Comparison of ENCODE assay signal across 12 mouse cellular contexts in genomic region chr17:84137393-84138171, GRCm38 (mm10). TPM values are rescaled to one million over a fixed set of nuclear protein-coding genes. Genes with fewer than 3 reads are reported as not detected.
DNase-seq lines count a peak whose midpoint lies in the region; ATAC-seq and TF ChIP-seq lines count a peak whose summit lies in the region.
"Had no signal": no experiment of that assay in that cellular context is flagged by ENCODE, and none has a peak within 500 bp of the region (broad histone marks: within the 10 kb centered on the region; RNA-seq: fewer than 3 reads in every experiment).

No protein-coding gene starts in this region.

- no peak for TF ChIP-seq EP300 in liver, embryonic 14.5 days (IDR thresholded peaks at IDR 0.05; ENCODE audit: low read depth)

- TF ChIP-seq CTCF in kidney, postnatal 0 days (IDR thresholded peaks at IDR 0.05; ENCODE audit: low read depth) = no peak
- TF ChIP-seq CTCF in liver, embryonic 14.5 days (IDR thresholded peaks at IDR 0.05; ENCODE audit: low read depth) = no peak

- no peaks in the 10 kb centered on the region for H3K9me3 ChIP-seq in intestine, embryonic 14.5 days (ENCODE audit: control insufficient read depth, low read length)
- no peaks in the 10 kb centered on the region for H3K9me3 ChIP-seq in intestine, embryonic 15.5 days
- H3K9me3 ChIP-seq in kidney, postnatal 0 days (replicated peaks; ENCODE audit: low read length) = no peaks in the 10 kb centered on the region
- no peaks in the 10 kb centered on the region for H3K9me3 ChIP-seq in liver, embryonic 14.5 days (ENCODE audit: control insufficient read depth, low read length)
- H3K9me3 ChIP-seq: forebrain, embryonic 10.5 days had no signal

- ATAC-seq in intestine, embryonic 14.5 days (replicated peaks; ENCODE audit: low FRiP score, low TSS enrichment, low read depth) = peak; percentile 82
- peak; percentile 81 for ATAC-seq in intestine, embryonic 15.5 days
- ATAC-seq in kidney, postnatal 0 days (replicated peaks; ENCODE audit: low FRiP score, low read depth) = peak; percentile 82
- no peak for ATAC-seq in liver, embryonic 14.5 days (ENCODE audit: insufficient read depth)

- H3K4me3 ChIP-seq in intestine, embryonic 14.5 days (ENCODE audit: low read depth, low read length) = no peak overlapping the region
- H3K4me3 ChIP-seq in intestine, embryonic 15.5 days (replicated peaks) = peak overlapping the region; percentile 23
- no peak overlapping the region for H3K4me3 ChIP-seq in kidney, postnatal 0 days (replicated peaks; ENCODE audit: low read depth, low read length)
- no peak overlapping the region for H3K4me3 ChIP-seq in liver, embryonic 14.5 days (ENCODE audit: insufficient read depth in 1 of 2, low read depth in 2 of 2, low read length in 2 of 2)
- H3K4me3 ChIP-seq: forebrain, embryonic 10.5 days had no signal

- H3K36me3 ChIP-seq in intestine, embryonic 14.5 days (ENCODE audit: control insufficient read depth, insufficient read depth, low read length) = no peaks in the 10 kb centered on the region
- H3K36me3 ChIP-seq in intestine, embryonic 15.5 days = no peaks in the 10 kb centered on the region
- no peaks in the 10 kb centered on the region for H3K36me3 ChIP-seq in kidney, postnatal 0 days (ENCODE audit: insufficient read depth, low read length)
- H3K36me3 ChIP-seq in liver, embryonic 14.5 days (replicated peaks; ENCODE audit: control insufficient read depth, insufficient read depth, low read depth) = no peaks in the 10 kb centered on the region
- H3K36me3 ChIP-seq: forebrain, embryonic 10.5 days had no signal

- peak overlapping the region; percentile 30 for H3K4me2 ChIP-seq in intestine, embryonic 14.5 days (ENCODE audit: low read length)
- peak overlapping the region; percentile 52 for H3K4me2 ChIP-seq in intestine, embryonic 15.5 days (replicated peaks)
- H3K4me2 ChIP-seq in kidney, postnatal 0 days (ENCODE audit: low read length) = peak overlapping the region; percentile 13; the same call in 1 of the 2 replicates
- H3K4me2 ChIP-seq in liver, embryonic 14.5 days (ENCODE audit: low read depth) = peak overlapping the region; percentile 48
- H3K4me2 ChIP-seq: hindbrain, embryonic 14.5 days had no signal

- peak overlapping the region; percentile 80 for H3K27ac ChIP-seq in intestine, embryonic 14.5 days (ENCODE audit: low read depth)
- H3K27ac ChIP-seq in intestine, embryonic 15.5 days = peak overlapping the region; percentile 94
- H3K27ac ChIP-seq in kidney, postnatal 0 days = peak overlapping the region; percentile 75
- no peak overlapping the region for H3K27ac ChIP-seq in liver, embryonic 14.5 days
- H3K27ac ChIP-seq: hindbrain, embryonic 14.5 days had no signal

- 0 out of 2 replicates have a peak overlapping the region, but pooled peaks have one; percentile 4 for H3K9ac ChIP-seq in intestine, embryonic 14.5 days (ENCODE audit: low read length)
- H3K9ac ChIP-seq in intestine, embryonic 15.5 days = no peak overlapping the region
- H3K9ac ChIP-seq in kidney, postnatal 0 days (ENCODE audit: low read depth, low read length) = no peak overlapping the region
- no peak overlapping the region for H3K9ac ChIP-seq in liver, embryonic 14.5 days (replicated peaks)
- H3K9ac ChIP-seq: hindbrain, embryonic 14.5 days had no signal

- peaks cover 39% of the 10 kb centered on the region for H3K4me1 ChIP-seq in intestine, embryonic 14.5 days (replicated peaks; ENCODE audit: control insufficient read depth, insufficient read depth, low read length)
- peaks cover 51% of the 10 kb centered on the region for H3K4me1 ChIP-seq in intestine, embryonic 15.5 days (replicated peaks)
- peaks cover 34% of the 10 kb centered on the region for H3K4me1 ChIP-seq in kidney, postnatal 0 days (replicated peaks; ENCODE audit: insufficient read depth, low read length)
- peaks cover 34 to 60% of the 10 kb centered on the region in 2 experiments for H3K4me1 ChIP-seq in liver, embryonic 14.5 days (replicated peaks; ENCODE audit: control insufficient read depth in 2 of 2, insufficient read depth in 2 of 2, low read length in 1 of 2)

- WGBS in intestine, embryonic 14.5 days = 45% methylated on average over 11 of the region's 11 CpGs
- WGBS in intestine, embryonic 15.5 days = 54% methylated on average over 11 of the region's 11 CpGs
- 57% methylated on average over 11 of the region's 11 CpGs for WGBS in kidney, postnatal 0 days
- WGBS in liver, embryonic 14.5 days (ENCODE audit: insufficient replicate concordance) = 73% methylated on average over 11 of the region's 11 CpGs

- no peak for DNase-seq in intestine, embryonic 14.5 days (ENCODE audit: low spot score)
- no peak for DNase-seq in kidney, postnatal 0 days (ENCODE audit: low spot score)
- DNase-seq in liver, embryonic 14.5 days (ENCODE audit: low read depth in 3 of 3, low spot score in 3 of 3) = no peak
- DNase-seq in ovary, postnatal 36 days (ENCODE audit: low spot score) = no peak
- no peak for DNase-seq in thymus, postnatal 0 days (ENCODE audit: low spot score)
- DNase-seq in retina, postnatal 1 day = no peak
- DNase-seq: adrenal gland, adult 8-10 months; cerebellum, postnatal 10 days; right cerebral cortex, postnatal 25 days had no signal

- H3K27me3 ChIP-seq in intestine, embryonic 14.5 days (replicated peaks; ENCODE audit: control insufficient read depth, insufficient read depth, low read length) = no peaks in the 10 kb centered on the region
- H3K27me3 ChIP-seq in intestine, embryonic 15.5 days (replicated peaks) = no peaks in the 10 kb centered on the region
- H3K27me3 ChIP-seq in kidney, postnatal 0 days (ENCODE audit: insufficient read depth, low read length) = no peaks in the 10 kb centered on the region
- H3K27me3 ChIP-seq in liver, embryonic 14.5 days (ENCODE audit: control insufficient read depth, insufficient read depth, low read length) = no peaks in the 10 kb centered on the region

RNA-seq across cellular contexts. Expression of gene Zfp36l2, which starts 50.2 kb away (rescaled TPM):
- 35.1 and 36.5 TPM in 2 replicates for polyA plus RNA-seq in intestine, embryonic 14.5 days (2014; fragmentation: Nextera tagmentation; extraction: Ambion mirVana)
- polyA plus RNA-seq in intestine, embryonic 15.5 days (2015; fragmentation: Nextera tagmentation; extraction: Ambion mirVana) = 23.2 and 29.7 TPM in 2 replicates
- 18.7 and 21.3 TPM in 2 replicates for polyA plus RNA-seq in kidney, postnatal 0 days (2015; fragmentation: Nextera tagmentation; extraction: Ambion mirVana)
- polyA plus RNA-seq in liver, embryonic 14.5 days (2012; rRNA removed) = 22.7 and 27.3 TPM in 2 replicates
- 9.9 and 11.6 TPM in 2 replicates for polyA plus RNA-seq in liver, embryonic 14.5 days (2014; fragmentation: Nextera tagmentation; extraction: Ambion mirVana)
- 28.4 and 35.1 TPM in 2 replicates for polyA plus RNA-seq in thymus, postnatal 0 days (2015; fragmentation: Nextera tagmentation; extraction: Ambion mirVana)
